Mouse (Mus musculus) liver, embryonic 14.5 days (tissue): ENCODE measurements around the gene Pdcd7.

ENCODE experiments used
- CTCF ChIP-seq: IDR thresholded peaks from 2 replicates; pipeline ENCODE4 v1.5.1; 2016; ENCODE audit warnings: antibody characterized with exemption, low read depth, control low read depth
- EP300 ChIP-seq: IDR thresholded peaks from 2 replicates; pipeline ENCODE4 v1.6.1; 2016; ENCODE audit warnings: antibody characterized with exemption, low read depth

- TF ChIP-seq CTCF (no peak), EP300 (no peak)
Measured at GRCm38 (mm10) chr9:65327371-65327770, 18.5 kb upstream of the Pdcd7 start.
